Mouse (Mus musculus) spleen, postnatal 36 days (tissue): ENCODE measurements at regions not wholly inside any gene's neighbourhood (a gene's known extent, or its start where the extent isn't known, plus 50 kb on each side); places are given as distances from the start of the nearest gene placed in this dataset.
A peak's percentile ranks its signal among the peaks of the same experiment; 100 is the strongest.

Experiments
- DNase-seq, 2 experiments: peaks; one replicate each; pipeline ENCODE4 v3.0.0; 2022; ENCODE audit warnings: low spot score in 2 of 2, mixed read lengths in 1 of 2

DNA sequence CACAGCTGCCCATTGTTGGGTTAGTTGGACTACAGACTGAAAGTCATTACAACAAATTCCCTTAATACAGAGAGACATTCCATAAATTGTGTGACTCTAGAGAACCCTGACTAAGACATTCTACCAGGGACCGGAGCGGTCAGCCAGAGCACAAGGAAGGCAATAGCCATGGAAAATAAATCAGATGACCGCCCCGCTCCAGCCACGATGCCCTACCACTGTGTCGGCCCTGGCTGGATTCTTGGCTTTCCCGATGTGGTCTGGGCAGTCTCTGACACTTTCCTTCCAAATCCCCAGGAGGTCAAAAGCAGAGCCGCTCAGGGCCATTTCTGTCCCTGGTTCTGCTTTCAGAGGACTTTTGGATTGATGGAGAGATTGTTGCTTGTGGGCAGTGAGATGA is 57.8 kb downstream of the Lsm3 start:
- DNase-seq: no peak

GRCm38 (mm10) chr6:91574414-91574813 is 58.7 kb downstream of the Lsm3 start:
- DNase-seq: no peak

DNA sequence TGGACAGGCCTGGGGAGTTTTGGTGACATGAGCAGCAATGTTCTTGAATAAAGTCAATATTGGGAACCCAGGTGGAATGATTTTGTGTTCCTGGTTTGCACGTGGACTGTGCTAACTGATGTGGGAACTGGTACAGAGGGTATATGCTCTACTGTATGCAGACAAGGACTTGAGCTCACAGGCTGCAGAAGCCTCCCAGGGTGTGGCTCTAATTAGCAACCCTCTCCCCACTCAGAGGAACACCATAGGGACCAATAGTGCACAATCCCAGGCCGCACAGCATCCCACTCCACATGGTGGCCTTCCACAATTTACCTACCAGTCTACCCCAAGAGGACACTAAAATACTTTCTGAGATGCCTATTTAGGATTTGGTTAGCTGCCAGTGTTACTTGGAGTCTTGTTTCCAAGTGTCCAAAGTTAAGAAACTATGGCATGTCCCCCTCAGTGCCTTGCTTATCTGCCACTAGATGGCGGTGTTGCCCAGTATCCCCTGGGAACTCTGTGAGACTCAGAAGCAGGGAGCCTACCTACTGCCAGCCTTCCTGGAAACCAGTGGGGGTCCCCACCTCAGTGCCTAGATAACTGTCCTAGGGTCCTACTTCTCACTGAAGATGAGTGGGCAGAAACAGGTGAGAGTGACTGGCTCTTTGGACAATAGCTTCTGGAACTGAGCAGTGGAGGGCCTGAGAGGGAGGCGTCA is 60.1 kb downstream of the Lsm3 start:
- DNase-seq: peak; percentile 50 to 58

- no peak for DNase-seq
Measured at GRCm38 (mm10) chr6:91576906-91577305, 61.2 kb downstream of the Lsm3 start.

DNA sequence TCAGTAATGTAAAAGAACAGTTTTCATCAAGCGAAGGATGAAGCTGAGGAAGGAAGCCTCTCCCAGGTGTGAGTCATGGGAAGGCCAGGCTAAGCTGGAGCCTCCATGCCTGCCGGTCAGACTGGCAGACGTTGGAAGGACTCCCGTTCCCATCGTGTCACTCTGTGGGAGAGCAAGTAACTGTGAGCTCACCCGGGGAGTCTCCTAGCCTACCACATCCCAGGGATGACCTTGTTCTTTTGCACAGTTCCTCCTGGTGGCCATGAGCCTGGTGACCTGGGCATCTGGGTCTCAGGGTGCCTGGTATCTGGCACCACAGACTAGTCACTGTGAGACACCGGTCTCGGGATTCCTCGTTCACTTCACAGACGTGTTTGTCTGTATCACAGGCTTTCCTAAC is 63.9 kb downstream of the Lsm3 start:
- no peak for DNase-seq

GRCm38 (mm10) chr6:91580607-91581006 is 64.9 kb downstream of the Lsm3 start:
- DNase-seq: no peak

GRCm38 (mm10) chr6:91582338-91582737 is 66.6 kb downstream of the Lsm3 start:
- DNase-seq: peak; percentile 8 to 13

DNA sequence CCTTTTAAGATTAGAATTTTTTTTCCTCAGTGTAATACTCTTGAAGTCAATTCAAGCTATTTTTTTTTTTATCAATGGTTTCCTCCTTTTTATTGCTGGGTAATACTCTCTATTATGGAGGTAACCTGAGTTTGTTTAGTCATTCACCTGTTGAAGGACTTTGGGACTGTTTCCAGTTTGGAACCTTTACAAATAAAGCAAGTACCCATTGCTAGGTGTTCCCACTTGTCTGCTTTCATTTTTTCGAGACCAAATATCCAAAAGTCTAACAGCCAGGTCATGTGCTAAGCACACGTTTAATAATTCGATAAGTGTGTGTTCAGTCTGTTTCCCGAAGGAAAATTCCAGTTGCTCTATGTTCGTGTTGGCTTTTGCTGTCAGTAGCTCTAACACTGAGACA is 67.6 kb downstream of the Lsm3 start:
- DNase-seq: no peak

DNA sequence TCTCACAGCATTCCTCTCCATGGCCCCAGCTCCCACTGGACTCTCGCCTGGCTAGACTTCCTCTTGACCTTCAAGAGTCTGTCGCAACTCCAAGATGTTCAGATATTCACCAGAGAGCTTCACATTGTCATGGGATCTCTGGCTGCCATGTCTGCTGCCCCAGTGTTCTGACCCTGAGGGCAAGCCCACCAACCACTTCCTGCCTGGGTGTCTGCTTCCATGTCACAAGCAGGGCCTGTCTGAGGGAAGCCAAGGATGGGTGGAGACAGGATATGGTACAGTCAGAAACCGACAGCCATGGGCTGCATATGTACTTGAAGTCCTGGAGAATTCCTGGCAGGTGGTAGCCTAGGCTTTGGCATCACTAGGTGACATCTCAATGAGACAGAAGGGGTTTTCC is 69.8 kb downstream of the Lsm3 start:
- DNase-seq: no peak

GRCm38 (mm10) chr6:91589181-91589580 is 73.5 kb downstream of the Lsm3 start:
- no peak for DNase-seq

GRCm38 (mm10) chr6:91590395-91590794 is 74.7 kb downstream of the Lsm3 start:
- DNase-seq: no peak

DNA sequence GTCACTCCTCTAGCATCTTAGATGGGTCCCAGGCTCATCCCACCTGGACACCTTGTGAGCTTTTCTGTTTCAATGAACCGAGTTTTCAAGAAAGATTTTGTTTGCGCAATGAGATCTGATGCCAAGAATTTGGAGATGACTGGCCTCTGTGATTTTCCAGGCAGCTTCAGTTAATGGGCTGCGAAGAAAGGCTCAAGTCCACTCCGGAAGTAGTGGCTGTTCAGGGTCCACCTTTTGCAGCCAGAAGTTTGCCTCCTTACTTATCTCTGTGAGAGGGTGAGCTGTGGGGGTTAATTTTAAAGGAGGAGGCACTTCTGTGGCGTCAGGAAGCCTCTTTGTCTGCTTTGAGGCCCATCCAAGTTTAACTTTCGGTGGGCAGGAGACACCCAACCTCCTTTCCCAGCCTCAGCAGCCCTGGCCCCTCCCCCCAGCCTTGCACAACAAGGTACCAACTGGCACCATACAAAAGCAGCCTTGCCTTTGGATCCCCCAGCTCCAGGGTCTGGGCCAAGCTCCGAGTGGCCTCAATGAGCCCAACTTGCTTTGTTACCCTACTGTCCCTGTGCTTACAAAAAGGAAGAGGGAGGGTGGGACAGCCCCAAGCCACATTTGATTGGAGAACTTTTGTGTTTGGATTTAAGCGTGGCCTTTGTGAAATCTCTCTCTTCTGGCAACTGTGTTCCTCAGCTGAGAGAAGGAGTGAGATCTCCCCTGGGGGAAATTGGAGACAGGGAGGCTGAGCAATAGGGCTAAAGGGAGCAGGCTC is 75.3 kb downstream of the Lsm3 start:
- DNase-seq: no peak

DNA sequence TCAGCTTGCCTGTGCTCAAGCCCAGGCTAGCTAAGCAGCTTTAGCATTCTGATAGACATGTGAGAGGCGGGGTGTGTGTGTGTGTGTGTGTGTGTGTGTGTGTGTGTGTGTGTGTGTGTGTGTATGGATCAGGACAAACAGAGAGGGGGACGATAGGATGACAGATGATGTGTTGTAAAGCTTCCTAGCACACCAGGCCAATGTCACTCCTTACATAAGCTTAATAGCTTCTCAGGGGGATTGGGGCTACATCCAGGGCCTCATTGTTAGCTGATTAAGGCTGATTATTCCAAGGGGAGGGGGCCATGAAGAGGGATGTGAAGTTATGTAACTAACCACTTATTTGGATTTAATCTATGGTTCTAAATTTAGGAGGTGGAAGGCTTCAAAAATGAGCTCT is 76.9 kb downstream of the Lsm3 start:
- no peak for DNase-seq

GRCm38 (mm10) chr6:91598942-91599341 is 83.2 kb downstream of the Lsm3 start:
- peak; percentile 42 for DNase-seq

DNA sequence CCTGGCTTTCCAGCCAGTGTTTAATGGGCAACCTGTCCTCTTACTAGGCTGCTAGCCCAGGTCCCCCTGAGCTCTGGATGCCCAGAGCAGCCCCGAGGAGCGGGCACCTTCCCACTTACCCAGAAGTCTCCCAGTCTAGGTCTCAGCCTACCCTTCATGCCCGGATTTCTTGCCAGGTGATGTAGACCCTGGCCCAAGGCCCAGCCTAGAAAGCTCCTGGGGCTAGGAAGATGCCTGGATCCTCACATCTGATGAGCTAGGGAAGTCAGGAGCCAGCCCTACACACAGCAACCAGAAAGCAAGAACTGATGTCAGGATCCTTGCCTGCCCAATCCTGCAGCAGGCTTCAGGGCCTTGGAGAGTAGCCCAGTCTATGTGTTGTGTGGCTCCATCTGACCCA is 83.7 kb upstream of the Slc6a6 start:
- DNase-seq: no peak

DNA sequence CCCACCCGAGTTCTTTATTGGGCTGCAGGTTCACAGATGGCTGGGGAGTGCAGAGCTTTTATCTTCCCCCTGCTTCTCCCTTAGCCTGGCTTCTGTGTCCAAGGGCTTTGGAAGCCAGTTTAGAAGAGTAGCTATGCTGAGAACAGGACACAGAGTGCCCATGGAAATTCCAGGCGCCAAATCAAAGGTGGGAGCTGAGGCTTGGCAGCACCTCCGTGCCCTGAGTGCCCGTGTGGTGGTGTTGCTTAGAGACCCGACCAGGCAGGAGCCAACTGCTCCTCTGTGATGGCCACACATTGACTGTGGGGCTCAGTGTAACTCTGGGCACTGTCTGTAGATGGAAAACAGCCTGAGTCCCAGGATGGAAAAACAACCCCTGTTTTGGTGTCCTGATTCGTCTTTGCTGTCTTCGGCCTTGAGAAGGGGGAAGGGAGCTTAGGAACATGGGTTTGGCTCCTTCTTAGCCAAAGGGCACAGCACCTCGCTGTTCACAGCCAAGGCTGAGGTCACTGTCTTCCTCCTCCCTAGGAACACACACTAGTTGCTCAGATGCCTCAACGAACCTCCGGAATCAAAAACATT is 77.1 kb upstream of the Slc6a6 start:
- no peak for DNase-seq

DNA sequence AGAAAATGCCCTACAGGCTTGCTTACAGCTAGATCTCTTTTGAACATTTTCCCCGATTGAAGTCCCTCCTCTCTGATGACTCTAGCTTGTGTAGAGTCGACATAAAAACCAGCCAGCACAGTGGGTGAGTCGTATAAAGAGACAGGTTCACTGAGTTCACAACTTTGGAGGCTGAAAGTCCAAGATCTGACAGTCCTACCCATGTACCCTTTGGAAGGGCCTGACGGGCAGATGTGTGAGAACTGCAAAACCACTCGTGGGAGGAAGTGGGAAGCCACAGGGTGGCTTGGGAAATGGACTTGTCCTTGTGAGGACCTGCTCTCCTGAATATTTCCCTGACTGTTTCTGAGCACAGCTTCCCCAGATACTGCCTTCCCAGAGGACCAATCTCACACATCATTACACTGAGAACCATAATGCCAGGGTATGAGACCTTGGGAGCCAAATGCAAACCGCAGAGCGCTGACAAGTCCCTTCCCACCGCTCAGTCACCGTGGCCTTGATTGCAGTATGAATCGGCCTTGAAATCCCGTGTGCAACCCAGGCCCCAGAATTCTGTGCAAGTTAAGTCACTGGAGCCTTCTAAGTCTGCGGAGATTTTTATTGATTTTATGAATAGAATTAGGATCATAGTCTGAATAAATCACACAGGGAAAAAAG is 76.1 kb upstream of the Slc6a6 start:
- DNase-seq: no peak

DNA sequence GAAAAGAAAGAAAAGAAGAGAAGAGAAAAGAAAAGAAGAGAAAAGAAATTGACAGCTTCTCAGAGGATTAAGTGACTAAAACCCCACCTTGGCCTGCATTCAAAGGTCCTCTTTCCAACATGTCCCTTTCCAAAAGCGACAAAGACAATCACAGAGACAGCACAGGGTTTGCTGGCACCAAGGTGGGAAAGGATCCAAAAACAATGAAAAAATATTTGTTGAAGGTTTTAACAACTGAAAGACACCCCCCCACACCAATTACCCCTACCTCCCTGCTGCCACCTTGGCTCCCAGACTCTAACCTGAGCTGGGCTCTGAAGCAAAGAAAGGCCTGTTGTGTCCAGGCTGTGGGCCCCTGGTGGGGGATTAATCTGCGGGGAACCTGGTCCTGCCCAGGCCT is 74.2 kb upstream of the Slc6a6 start:
- DNase-seq: no peak

DNA sequence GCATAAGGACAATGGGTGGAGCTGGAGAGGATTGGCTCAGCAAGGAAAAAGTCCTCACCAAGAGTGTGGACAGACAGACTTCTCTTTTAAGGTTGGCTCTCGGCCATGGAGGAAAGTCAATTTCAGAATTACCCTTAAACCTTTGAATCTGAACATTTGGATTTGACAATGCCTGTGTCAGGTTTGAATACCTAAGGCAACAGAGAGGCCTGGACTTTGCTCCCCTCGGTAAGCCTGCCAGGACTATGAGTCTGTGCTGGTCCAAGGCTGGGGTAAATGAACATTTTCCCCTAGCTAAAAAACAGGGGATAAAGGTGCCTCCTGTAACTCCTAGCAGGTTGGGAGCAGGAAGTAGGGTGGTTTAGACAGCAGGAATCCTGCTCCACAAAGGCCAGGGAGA is 68.8 kb upstream of the Slc6a6 start:
- no peak for DNase-seq

GRCm38 (mm10) chr6:91616541-91616940 is 67.3 kb upstream of the Slc6a6 start:
- DNase-seq: no peak

GRCm38 (mm10) chr6:91617031-91617596 is 66.7 kb upstream of the Slc6a6 start:
- peak; percentile 79 to 80 for DNase-seq

- DNase-seq: peak in 1 of 2 experiments; percentile 6
Measured at GRCm38 (mm10) chr6:91617685-91618084, 66.2 kb upstream of the Slc6a6 start.
